Mouse (Mus musculus) CH12.LX (cell line): ENCODE measurements around the gene Rnf182.

Source experiments
- CTCF ChIP-seq, 2 experiments: IDR thresholded peaks in 1 of 2; conservative IDR thresholded peaks in 1 of 2; 2 replicates each; pipeline ENCODE4 v1.5.1; 2011 to 2012; ENCODE audit warnings: low read depth in 2 of 2, low read length in 2 of 2, improper control_type of control experiment in 1 of 2, inconsistent platforms in 1 of 2, mild to moderate bottlenecking in 1 of 2, moderate library complexity in 1 of 2
- ELF1 ChIP-seq: IDR thresholded peaks from 2 replicates; pipeline ENCODE4 v1.6.1; 2014; ENCODE audit warnings: low read depth, mild to moderate bottlenecking, inconsistent platforms, low read length, improper control_type of control experiment
- HCFC1 ChIP-seq: IDR thresholded peaks from 2 replicates; pipeline ENCODE4 v1.6.1; 2012; ENCODE audit warnings: low read depth, mild to moderate bottlenecking, inconsistent platforms, low read length, improper control_type of control experiment
- MXI1 ChIP-seq: IDR thresholded peaks from 2 replicates; pipeline ENCODE4 v1.6.1; 2011; ENCODE audit warnings: mild to moderate bottlenecking, low read depth, low read length, improper control_type of control experiment
- ZC3H11A ChIP-seq: IDR thresholded peaks from 2 replicates; pipeline ENCODE4 v1.6.1; 2012; ENCODE audit warnings: low read depth, mild to moderate bottlenecking, inconsistent platforms, low read length, improper control_type of control experiment

DNA sequence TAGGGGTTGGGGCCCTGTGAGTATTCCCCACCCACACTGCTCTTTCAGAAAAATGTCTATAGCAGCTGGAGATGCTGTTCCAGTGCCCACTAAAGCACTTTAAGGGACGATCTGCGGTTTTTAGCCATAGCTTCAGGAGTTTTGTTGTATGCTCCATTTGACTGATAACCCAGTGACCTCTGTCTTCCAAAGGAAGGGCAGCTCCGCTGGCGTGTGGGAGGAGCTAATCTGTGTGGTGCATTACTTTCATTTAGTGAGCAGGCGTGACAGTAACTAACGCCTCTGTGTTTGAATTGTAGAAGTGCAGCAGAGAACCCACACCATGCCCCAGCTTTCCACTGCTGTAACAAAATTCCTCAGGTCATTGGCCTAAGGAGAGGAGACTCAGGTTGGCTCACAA lies 38.6 kb downstream of the Rnf182 start:
- no peak for TF ChIP-seq ELF1
- no peak for TF ChIP-seq CTCF (conservative IDR thresholded peaks at IDR 0.05 in 1 of 2, IDR thresholded peaks at IDR 0.05 in 1 of 2; ENCODE audit: low read depth in 2 of 2, low read length in 2 of 2)
- no peak for TF ChIP-seq HCFC1
- TF ChIP-seq MXI1: no peak
- no peak for TF ChIP-seq ZC3H11A
